Mouse (Mus musculus) layer of hippocampus, adult 18-20 months (tissue): ENCODE results near the gene Ddah1. TPM values are rescaled to one million over a fixed set of nuclear protein-coding genes. Genes with fewer than 3 reads are reported as not detected.

Experiments used
- DNase-seq, 2 experiments: peaks; one replicate each; pipeline ENCODE4 v3.0.0; 2022; ENCODE audit warnings: low spot score in 2 of 2
- total RNA-seq, 2 experiments: library from RNA; stranded (reverse); gene quantifications; 2 replicates each; pipeline ENCODE4 v1.2.3; 2021

The Ddah1 gene
- total RNA-seq, 2 experiments from 2014 or later: 51.9 to 53.8 TPM

GRCm38 (mm10) chr3:145763642-145763972 lies 5.1 kb downstream of the Ddah1 start:
- no peak for DNase-seq

- DNase-seq: no peak
These were observed 5.9 kb downstream of the Ddah1 start for GRCm38 (mm10) chr3:145764416-145764815.

GRCm38 (mm10) chr3:145768439-145768838 lies 10.0 kb downstream of the Ddah1 start:
- DNase-seq: no peak

GRCm38 (mm10) chr3:145773384-145773783 lies 14.9 kb downstream of the Ddah1 start:
- no peak for DNase-seq

- no peak for DNase-seq
These were observed 15.9 kb downstream of the Ddah1 start for GRCm38 (mm10) chr3:145774336-145774735.

GRCm38 (mm10) chr3:145775236-145775635 lies 16.8 kb downstream of the Ddah1 start:
- no peak for DNase-seq

- no peak for DNase-seq
These were observed 17.4 kb downstream of the Ddah1 start for GRCm38 (mm10) chr3:145775862-145776261.

GRCm38 (mm10) chr3:145777006-145777405 lies 18.5 kb downstream of the Ddah1 start:
- DNase-seq: peak in 1 of 2 experiments; percentile 4

- DNase-seq: no peak
These were observed 20.0 kb downstream of the Ddah1 start for GRCm38 (mm10) chr3:145778406-145778922.

GRCm38 (mm10) chr3:145779279-145779973 lies 21.0 kb downstream of the Ddah1 start:
- no peak for DNase-seq

GRCm38 (mm10) chr3:145780784-145781442 lies 22.4 kb downstream of the Ddah1 start:
- DNase-seq: no peak

GRCm38 (mm10) chr3:145785244-145785643 lies 26.8 kb downstream of the Ddah1 start:
- no peak for DNase-seq

GRCm38 (mm10) chr3:145787303-145787702 lies 28.8 kb downstream of the Ddah1 start:
- DNase-seq: no peak

GRCm38 (mm10) chr3:145789114-145789513 lies 30.6 kb downstream of the Ddah1 start:
- DNase-seq: no peak

GRCm38 (mm10) chr3:145790233-145790632 lies 31.8 kb downstream of the Ddah1 start:
- DNase-seq: no peak

- no peak for DNase-seq
These were observed 32.2 kb downstream of the Ddah1 start for GRCm38 (mm10) chr3:145790709-145791108.

GRCm38 (mm10) chr3:145794355-145794754 lies 35.9 kb downstream of the Ddah1 start:
- no peak for DNase-seq

- DNase-seq: no peak
These were observed 37.4 kb downstream of the Ddah1 start for GRCm38 (mm10) chr3:145795896-145796295.

- no peak for DNase-seq
These were observed 39.6 kb downstream of the Ddah1 start for GRCm38 (mm10) chr3:145798042-145798441.

GRCm38 (mm10) chr3:145798751-145799188 lies 40.3 kb downstream of the Ddah1 start:
- no peak for DNase-seq

- no peak for DNase-seq
These were observed 40.9 kb downstream of the Ddah1 start for GRCm38 (mm10) chr3:145799365-145799764.

GRCm38 (mm10) chr3:145802106-145802505 lies 43.6 kb downstream of the Ddah1 start:
- DNase-seq: no peak

- no peak for DNase-seq
These were observed 47.4 kb downstream of the Ddah1 start for GRCm38 (mm10) chr3:145805848-145806247.
